Mouse (Mus musculus): Measurements from ENCODE around the gene Cwf19l1.
"Not testable (repeated sequence)": the region's sequence is repeated elsewhere in the genome, so short reads cannot be mapped to it uniquely, and the experiment has no call there.

The Cwf19l1 gene

GRCm38 (mm10) chr19:44135072-44135959, at the start of gene Cwf19l1:
Cwf19l1 (minus strand) TSS chr19:44135876.
- DNase-seq = peak; percentile 89

- no peak for DNase-seq
Measured at GRCm38 (mm10) chr19:44183968-44184367, 48.3 kb upstream of the Cwf19l1 start.

GRCm38 (mm10) chr19:44180502-44180901, 44.8 kb upstream of the Cwf19l1 start:
- DNase-seq = no peak

- DNase-seq = no peak
Measured at GRCm38 (mm10) chr19:44176741-44177140, 41.1 kb upstream of the Cwf19l1 start.

- DNase-seq = no peak
Measured at GRCm38 (mm10) chr19:44174835-44175234, 39.2 kb upstream of the Cwf19l1 start.

- DNase-seq = no peak
Measured at GRCm38 (mm10) chr19:44161515-44161914, 25.8 kb upstream of the Cwf19l1 start.

- no peak for DNase-seq
Measured at GRCm38 (mm10) chr19:44159386-44159785, 23.7 kb upstream of the Cwf19l1 start.

- no peak for DNase-seq
Measured at GRCm38 (mm10) chr19:44157005-44157404, 21.3 kb upstream of the Cwf19l1 start.

- DNase-seq = no peak
Measured at GRCm38 (mm10) chr19:44153781-44154180, 18.1 kb upstream of the Cwf19l1 start.

- DNase-seq = no peak
Measured at GRCm38 (mm10) chr19:44148991-44149390, 13.3 kb upstream of the Cwf19l1 start.

- DNase-seq = no peak
Measured at GRCm38 (mm10) chr19:44148345-44148744, 12.7 kb upstream of the Cwf19l1 start.

GRCm38 (mm10) chr19:44146951-44147350, 11.3 kb upstream of the Cwf19l1 start:
- no peak for DNase-seq

- DNase-seq = no peak
Measured at GRCm38 (mm10) chr19:44146568-44146879, 10.8 kb upstream of the Cwf19l1 start.

- DNase-seq = peak; percentile 92
Measured at GRCm38 (mm10) chr19:44145702-44146567, 10.3 kb upstream of the Cwf19l1 start, which contains the start of gene Bloc1s2. Bloc1s2 (minus strand) TSS chr19:44146446.

GRCm38 (mm10) chr19:44144366-44144765, 8.7 kb upstream of the Cwf19l1 start:
- no peak for DNase-seq

GRCm38 (mm10) chr19:44135960-44136485, 347 bp upstream of the Cwf19l1 start:
- DNase-seq = no peak

GRCm38 (mm10) chr19:44132917-44133316, 2.8 kb downstream of the Cwf19l1 start:
- no peak for DNase-seq

GRCm38 (mm10) chr19:44128560-44128959, 7.1 kb downstream of the Cwf19l1 start:
- no peak for DNase-seq

- DNase-seq = no peak
Measured at GRCm38 (mm10) chr19:44127729-44128497, 7.8 kb downstream of the Cwf19l1 start.

GRCm38 (mm10) chr19:44121137-44121536, 14.5 kb downstream of the Cwf19l1 start:
- no peak for DNase-seq

GRCm38 (mm10) chr19:44120686-44121085, 15.0 kb downstream of the Cwf19l1 start:
- not testable (repeated sequence) for DNase-seq

- DNase-seq = no peak
Measured at GRCm38 (mm10) chr19:44117793-44118192, 17.9 kb downstream of the Cwf19l1 start.

- DNase-seq = no peak
Measured at GRCm38 (mm10) chr19:44111706-44112105, 24.0 kb downstream of the Cwf19l1 start.

Data from lung, postnatal 14 days (tissue).